Mouse (Mus musculus) limb, embryonic 12.5 days (tissue): ENCODE data around the gene Bdkrb2. TPM values are rescaled to one million over a fixed set of nuclear protein-coding genes. Genes with fewer than 3 reads are reported as not detected.

Experiments
- ATAC-seq: fragments of 200-750 bp; cut with Nextera tagmentation; 2 replicates; pipeline ENCODE4 v1.8.0; 2017; ENCODE audit warnings: low read depth, moderate TSS enrichment; ENCODE audit not compliant: insufficient number of reproducible peaks, insufficient read depth, low FRiP score, low TSS enrichment
- H3K27ac ChIP-seq: fragments of 300-500 bp; sonication (generic); 2 replicates; pipeline ENCODE4 v1.5.1; 2016; ENCODE audit warnings: mild to moderate bottlenecking, moderate library complexity
- H3K27me3 ChIP-seq: fragments of 300-500 bp; sonication (generic); 2 replicates; pipeline ENCODE4 v1.6.1; 2016; ENCODE audit warnings: mild to moderate bottlenecking, moderate library complexity
- H3K36me3 ChIP-seq: fragments of 300-500 bp; sonication (generic); 2 replicates; pipeline ENCODE4 v1.6.1; 2016; ENCODE audit warnings: mild to moderate bottlenecking, moderate library complexity
- H3K4me1 ChIP-seq: fragments of 300-500 bp; sonication (generic); replicated peaks from 2 replicates; pipeline ENCODE4 v1.6.1; 2016
- H3K4me2 ChIP-seq: fragments of 300-500 bp; sonication (generic); 2 replicates; pipeline ENCODE4 v1.6.1; 2016; ENCODE audit warnings: mild to moderate bottlenecking, moderate library complexity
- H3K4me3 ChIP-seq: fragments of 300-500 bp; sonication (generic); replicated peaks from 2 replicates; pipeline ENCODE4 v1.5.1; 2016; ENCODE audit warnings: mild to moderate bottlenecking
- H3K9ac ChIP-seq: fragments of 300-500 bp; sonication (generic); replicated peaks from 2 replicates; pipeline ENCODE4 v1.6.1; 2016; ENCODE audit warnings: mild to moderate bottlenecking, moderate library complexity
- H3K9me3 ChIP-seq: fragments of 300-500 bp; sonication (generic); 2 replicates; pipeline ENCODE4 v1.6.1; 2016; ENCODE audit warnings: mild to moderate bottlenecking, moderate library complexity
- WGBS: fragments of 180-500 bp; shearing (Covaris S2); methylation state at CpG from one replicate; pipeline ENCODE4 v1.1.7; 2016; 5-methylcytosine and 5-hydroxymethylcytosine counted together
- polyA plus RNA-seq: library from polyadenylated mRNA; unstranded; fragments of >200 nt; fragmentation: Nextera tagmentation; extraction: Ambion mirVana; gene quantifications from 2 replicates; pipeline ENCODE4 v1.2.1, GENCODE M21; 2016

Bdkrb2 gene
- polyA plus RNA-seq, 1 experiment from 2014 or later: 1.5 TPM

- H3K9me3 ChIP-seq: no peaks in the 10 kb centered on the region
- no peaks in the 10 kb centered on the region for H3K36me3 ChIP-seq
- WGBS: 80% methylated on average over 2 of the region's 2 CpGs
- 0 out of 2 replicates have a peak overlapping the region, but pooled peaks have one; percentile 18 for H3K9ac ChIP-seq
- H3K4me2 ChIP-seq: no peak overlapping the region
- ATAC-seq: no peak
- H3K27ac ChIP-seq: no peak overlapping the region
- peaks cover 10% of the 10 kb centered on the region for H3K4me1 ChIP-seq
- peaks cover 16% of the 10 kb centered on the region for H3K27me3 ChIP-seq
- no peak overlapping the region for H3K4me3 ChIP-seq
These were observed 15.9 kb upstream of the Bdkrb2 start for GRCm38 (mm10) chr12:105547151-105547550.

- no peak overlapping the region for H3K4me3 ChIP-seq
- ATAC-seq: no peak
- peaks cover 16% of the 10 kb centered on the region for H3K27me3 ChIP-seq
These were observed 15.0 kb upstream of the Bdkrb2 start for GRCm38 (mm10) chr12:105548001-105548400.

DNA sequence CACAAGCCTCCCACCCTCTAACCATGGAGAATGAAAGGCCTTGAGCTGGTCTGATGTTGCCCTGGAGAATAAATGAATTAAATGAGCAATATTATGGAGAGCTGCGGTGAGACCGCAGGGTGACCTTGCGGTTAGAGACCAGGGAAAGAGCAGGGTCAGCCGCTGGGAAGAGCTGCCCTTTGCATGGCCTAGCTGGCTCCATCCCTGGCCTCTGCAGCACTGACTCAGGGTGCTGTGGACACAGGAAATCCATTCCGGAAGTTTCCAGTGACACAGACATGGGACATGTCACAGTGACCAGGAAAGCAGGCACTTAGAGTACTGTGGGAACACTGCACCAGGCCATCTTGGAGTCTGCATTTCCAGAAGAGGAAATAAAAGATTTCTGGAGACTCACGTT is 14.1 kb upstream of the Bdkrb2 start:
- H3K27me3 ChIP-seq: peaks cover 16% of the 10 kb centered on the region
- 79% methylated on average over 6 of the region's 6 CpGs for WGBS
- no peak for ATAC-seq

More at GRCm38 (mm10) chr12:105548001-105548400, 15.0 kb upstream of the Bdkrb2 start:
- 87% methylated on average over 2 of the region's 2 CpGs for WGBS
- H3K4me2 ChIP-seq: no peak overlapping the region
- H3K9me3 ChIP-seq: no peaks in the 10 kb centered on the region
- no peak overlapping the region for H3K27ac ChIP-seq
- H3K36me3 ChIP-seq: no peaks in the 10 kb centered on the region
- no peak overlapping the region for H3K9ac ChIP-seq
- H3K4me1 ChIP-seq: peaks cover 10% of the 10 kb centered on the region

GRCm38 (mm10) chr12:105549835-105550802 is 12.9 kb upstream of the Bdkrb2 start:
- 66% methylated on average over 4 of the region's 4 CpGs for WGBS
- Histone ChIP-seq H3K36me3 (no peaks in the 10 kb centered on the region), H3K4me3 (no peak overlapping the region), H3K4me1 (peaks cover 20% of the 10 kb centered on the region), H3K27me3 (peaks cover 16% of the 10 kb centered on the region), H3K9ac (no peak overlapping the region), H3K27ac (no peak overlapping the region), H3K4me2 (no peak overlapping the region), H3K9me3 (no peaks in the 10 kb centered on the region)
- no peak for ATAC-seq

More for the DNA sequence above, 14.1 kb upstream of the Bdkrb2 start:
- Histone ChIP-seq H3K36me3 (no peaks in the 10 kb centered on the region), H3K4me3 (no peak overlapping the region), H3K4me2 (no peak overlapping the region), H3K4me1 (peaks cover 10% of the 10 kb centered on the region), H3K9ac (no peak overlapping the region), H3K27ac (no peak overlapping the region), H3K9me3 (no peaks in the 10 kb centered on the region)

- Histone ChIP-seq H3K36me3 (no peaks in the 10 kb centered on the region), H3K4me2 (no peak overlapping the region), H3K4me3 (no peak overlapping the region), H3K9ac (no peak overlapping the region), H3K4me1 (peaks cover 15% of the 10 kb centered on the region), H3K9me3 (no peaks in the 10 kb centered on the region), H3K27me3 (peaks cover 16% of the 10 kb centered on the region), H3K27ac (no peak overlapping the region)
- WGBS: 71% methylated on average over 6 of the region's 6 CpGs
- ATAC-seq: no peak
These were observed 11.5 kb upstream of the Bdkrb2 start for GRCm38 (mm10) chr12:105551551-105551989.

GRCm38 (mm10) chr12:105554151-105554772 is 8.8 kb upstream of the Bdkrb2 start:
- Histone ChIP-seq H3K4me2 (no peak overlapping the region), H3K4me3 (no peak overlapping the region), H3K27ac (no peak overlapping the region), H3K4me1 (peaks cover 15% of the 10 kb centered on the region), H3K9ac (no peak overlapping the region), H3K27me3 (peaks cover under 1% of the 10 kb centered on the region; the same call in 1 of the 2 replicates), H3K36me3 (no peaks in the 10 kb centered on the region), H3K9me3 (no peaks in the 10 kb centered on the region)
- 70% methylated on average over 8 of the region's 8 CpGs for WGBS
- ATAC-seq: no peak

DNA sequence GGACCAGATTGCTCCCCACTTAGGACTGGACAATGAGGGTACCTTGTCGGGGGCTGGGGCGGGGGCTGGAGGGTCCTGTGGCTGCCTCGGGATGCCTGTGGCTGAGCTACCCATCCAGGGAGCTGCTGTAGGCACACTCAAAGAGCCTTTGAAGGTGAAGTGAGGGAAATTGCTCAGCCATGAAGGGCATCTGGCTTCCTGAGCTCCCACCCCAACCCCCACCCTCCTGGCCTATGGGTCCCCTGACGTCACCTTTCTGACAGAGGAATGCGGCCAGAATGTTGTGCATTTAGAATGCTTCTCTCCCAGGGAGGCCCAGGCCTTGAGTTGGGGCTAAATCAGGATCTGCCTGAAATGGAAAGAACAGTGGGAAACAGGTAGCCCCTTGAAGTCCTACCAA is 7.9 kb upstream of the Bdkrb2 start:
- Histone ChIP-seq H3K4me2 (no peak overlapping the region), H3K36me3 (no peaks in the 10 kb centered on the region), H3K27me3 (no peaks in the 10 kb centered on the region), H3K27ac (no peak overlapping the region), H3K9me3 (no peaks in the 10 kb centered on the region), H3K9ac (no peak overlapping the region), H3K4me1 (peaks cover 15% of the 10 kb centered on the region), H3K4me3 (no peak overlapping the region)
- no peak for ATAC-seq
- WGBS: 51% methylated on average over 5 of the region's 5 CpGs

DNA sequence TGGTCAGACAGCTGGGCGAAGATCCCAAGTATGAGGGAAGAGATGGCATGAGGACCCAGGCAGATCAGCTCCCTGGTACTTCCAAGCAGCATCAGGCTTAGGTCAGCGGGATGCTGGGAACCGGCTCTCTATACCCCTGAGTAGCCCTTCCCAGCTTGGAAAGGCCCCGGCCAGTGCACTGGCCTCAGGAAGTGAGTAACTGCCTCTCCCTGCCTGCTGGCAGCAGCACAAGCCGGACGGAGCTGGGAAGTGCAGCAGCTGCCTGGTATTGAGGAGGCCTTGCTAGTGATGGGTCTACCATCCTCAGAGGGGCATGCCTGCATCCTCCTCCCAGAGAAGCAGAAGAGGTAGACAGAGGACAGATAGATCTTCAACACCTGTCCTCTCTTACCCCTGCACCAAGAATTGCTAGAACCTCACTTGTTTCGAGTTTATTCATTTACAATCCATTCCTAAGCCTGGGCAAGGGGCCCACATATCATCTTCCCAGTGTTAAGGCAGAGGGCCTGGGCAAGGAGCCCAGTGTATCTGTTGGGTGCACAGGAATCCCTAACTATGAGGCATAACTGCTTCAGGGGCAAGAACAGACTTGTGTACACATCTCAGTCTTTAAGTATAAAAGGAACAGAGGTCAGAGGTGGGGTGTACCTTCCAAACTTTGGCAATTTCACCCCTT is 5.6 kb upstream of the Bdkrb2 start:
- Histone ChIP-seq H3K36me3 (no peaks in the 10 kb centered on the region), H3K9ac (no peak overlapping the region), H3K4me3 (no peak overlapping the region), H3K27me3 (peaks cover 21% of the 10 kb centered on the region), H3K4me2 (no peak overlapping the region), H3K9me3 (no peaks in the 10 kb centered on the region), H3K4me1 (peaks cover 19% of the 10 kb centered on the region), H3K27ac (no peak overlapping the region)
- WGBS: 62% methylated on average over 7 of the region's 7 CpGs
- ATAC-seq: no peak

DNA sequence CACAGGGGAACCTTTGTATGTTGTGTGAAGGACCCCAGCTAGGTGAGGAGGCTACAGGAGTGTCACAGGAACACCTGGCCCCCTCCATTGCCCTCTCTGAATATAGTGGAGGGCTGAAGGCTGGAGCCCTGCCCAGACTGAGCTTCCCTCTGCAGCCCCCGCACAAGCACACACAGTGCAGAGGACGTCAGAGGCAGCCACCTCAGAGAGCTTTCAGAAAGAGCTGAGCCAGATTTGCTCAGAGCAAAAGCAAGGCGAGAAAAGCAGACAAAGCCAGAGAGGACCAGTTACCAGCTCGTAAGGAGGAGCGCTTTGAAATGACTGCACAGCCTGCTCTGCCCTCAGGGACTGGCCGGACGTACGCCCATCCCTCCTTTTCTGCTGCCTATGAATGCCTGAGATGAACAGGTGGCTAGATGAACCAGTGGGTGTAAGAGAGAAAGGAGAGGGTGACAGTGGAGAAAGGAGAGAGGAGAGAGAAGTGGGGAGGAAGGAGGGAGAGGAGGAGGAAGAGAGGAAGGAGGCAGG is 2.0 kb upstream of the Bdkrb2 start:
- Histone ChIP-seq H3K4me1 (peaks cover 23% of the 10 kb centered on the region), H3K9me3 (no peaks in the 10 kb centered on the region), H3K27ac (no peak overlapping the region), H3K9ac (no peak overlapping the region), H3K27me3 (peaks cover 53% of the 10 kb centered on the region), H3K4me3 (no peak overlapping the region), H3K36me3 (no peaks in the 10 kb centered on the region), H3K4me2 (no peak overlapping the region)
- 46% methylated on average over 8 of the region's 8 CpGs for WGBS
- no peak for ATAC-seq

DNA sequence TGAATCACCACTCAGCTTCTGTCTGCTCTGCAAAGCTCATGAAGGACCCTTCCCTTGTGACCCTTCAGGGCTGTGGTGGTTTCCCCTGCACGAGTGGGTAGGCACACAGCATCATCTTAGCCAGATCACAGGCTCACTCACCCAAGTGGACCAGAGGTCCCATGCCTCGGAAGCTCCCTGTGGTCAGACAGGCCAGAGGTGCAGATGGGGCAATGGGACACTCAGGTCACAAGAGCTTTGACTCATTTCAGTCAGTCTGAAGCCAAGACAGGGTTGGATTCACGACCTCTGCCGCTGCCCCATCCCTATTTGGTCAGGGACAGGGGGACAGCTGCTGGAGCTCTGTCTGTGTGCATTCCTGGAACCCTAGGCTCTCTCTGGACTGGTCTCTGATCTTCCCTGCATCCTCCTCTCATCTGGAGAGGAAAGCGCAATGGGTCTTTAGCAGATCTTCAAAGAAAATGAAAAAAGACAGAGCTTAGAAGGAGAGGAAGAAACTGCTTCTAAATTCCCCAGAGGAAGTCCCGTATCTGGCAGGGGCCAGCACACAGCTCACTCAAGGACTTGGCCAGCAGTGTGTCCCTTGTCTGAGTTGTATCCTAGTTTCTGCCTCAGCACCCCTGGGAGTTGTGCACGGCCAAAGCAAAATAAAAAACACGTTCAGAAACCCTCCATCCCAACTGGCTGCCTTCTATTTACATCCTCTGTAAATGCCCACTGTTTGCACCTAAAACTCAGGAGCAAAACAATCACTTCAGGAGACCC is 788 bp upstream of the Bdkrb2 start:
- WGBS: 27% methylated on average over 8 of the region's 8 CpGs
- ATAC-seq: no peak
- peak overlapping the region; percentile 1; the same call in 1 of the 2 replicates for H3K9ac ChIP-seq

More for the DNA sequence above, 788 bp upstream of the Bdkrb2 start:
- peak overlapping the region; percentile 63 for H3K4me2 ChIP-seq
- no peaks in the 10 kb centered on the region for H3K36me3 ChIP-seq
- no peak overlapping the region for H3K27ac ChIP-seq
- peaks cover 23% of the 10 kb centered on the region for H3K4me1 ChIP-seq
- peaks cover 7% of the 10 kb centered on the region for H3K9me3 ChIP-seq
- peak overlapping the region; percentile 36 for H3K4me3 ChIP-seq
- H3K27me3 ChIP-seq: peaks cover 53% of the 10 kb centered on the region
